Mouse (Mus musculus) layer of hippocampus, adult 9-10 months (tissue): ENCODE measurements around the gene Max.

Source experiments
- DNase-seq: peaks from one replicate; pipeline ENCODE4 v3.0.0; 2022; ENCODE audit warnings: low spot score

The Max gene

DNA sequence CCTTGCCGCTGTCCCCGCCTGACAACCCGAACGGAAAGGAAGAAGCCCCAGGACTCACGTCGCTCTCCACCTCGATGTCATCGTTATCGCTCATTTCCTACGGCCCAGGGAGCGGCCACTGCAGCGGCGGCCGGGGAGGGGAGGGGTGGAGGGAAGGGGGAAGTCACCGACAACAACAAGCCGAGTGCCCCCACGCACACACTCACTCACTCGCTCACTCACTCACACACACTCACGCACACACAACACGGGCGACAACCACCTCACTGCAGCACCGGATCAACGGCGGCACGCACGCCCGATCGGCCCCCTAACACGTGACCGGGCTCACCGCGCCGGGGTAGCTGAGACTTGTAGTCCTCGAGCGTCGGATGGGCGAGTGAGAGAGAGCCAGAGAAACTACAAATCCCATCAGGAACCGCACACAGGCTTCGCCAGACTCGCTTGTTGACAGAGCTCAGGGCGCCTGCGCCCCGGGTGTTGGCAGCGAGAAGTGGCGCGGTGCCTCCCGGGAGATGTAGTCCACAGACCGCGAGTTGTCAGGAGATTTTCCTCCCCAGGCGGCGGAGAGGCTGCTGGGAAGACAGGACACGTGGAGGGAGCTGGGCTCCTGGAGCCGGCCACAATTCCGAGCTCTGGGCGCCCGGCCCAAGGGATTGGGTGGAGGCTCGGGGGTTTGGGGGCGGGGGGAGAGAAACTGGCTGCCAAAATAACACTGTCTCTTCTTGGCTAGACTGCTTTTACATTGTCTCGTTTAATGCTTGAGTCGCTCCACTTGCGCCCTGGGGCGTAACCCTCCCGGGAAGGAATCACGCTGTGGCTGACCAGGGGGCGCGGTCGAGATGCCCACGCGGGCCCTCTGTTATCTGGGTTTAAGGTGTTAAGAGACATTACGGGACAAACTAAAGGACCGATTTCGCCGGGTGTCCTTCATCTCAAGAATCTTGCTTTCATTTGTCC, at the start of gene Max:
Gene Max (minus strand): TSS at position 270 of the 960 bp plus-strand sequence.
- DNase-seq: peak; percentile 98

GRCm38 (mm10) chr12:77011092-77011720, 49.2 kb upstream of the Max start:
- DNase-seq: no peak

GRCm38 (mm10) chr12:77009202-77010030, 47.4 kb upstream of the Max start:
- no peak for DNase-seq

DNA sequence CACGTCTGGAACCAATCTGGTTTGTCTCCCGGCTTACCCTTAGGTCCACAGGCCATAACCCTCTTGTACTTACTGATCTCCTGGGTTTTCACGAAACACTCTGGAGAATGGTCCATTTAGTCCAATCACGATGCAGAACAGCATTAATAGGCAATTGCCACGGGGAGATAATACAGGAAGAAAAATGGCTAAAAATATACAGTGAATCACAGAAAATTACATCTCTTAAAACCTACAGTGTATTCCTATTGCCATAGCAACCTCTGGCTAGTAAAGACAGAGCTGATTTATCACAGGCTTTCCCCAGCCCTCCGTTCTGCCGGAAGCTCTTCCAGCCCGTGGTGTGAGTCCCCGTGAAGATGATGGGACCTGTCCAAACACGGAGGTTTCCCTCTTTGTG, 42.9 kb upstream of the Max start:
- no peak for DNase-seq

GRCm38 (mm10) chr12:77002551-77003228, 40.7 kb upstream of the Max start:
- DNase-seq: no peak

DNA sequence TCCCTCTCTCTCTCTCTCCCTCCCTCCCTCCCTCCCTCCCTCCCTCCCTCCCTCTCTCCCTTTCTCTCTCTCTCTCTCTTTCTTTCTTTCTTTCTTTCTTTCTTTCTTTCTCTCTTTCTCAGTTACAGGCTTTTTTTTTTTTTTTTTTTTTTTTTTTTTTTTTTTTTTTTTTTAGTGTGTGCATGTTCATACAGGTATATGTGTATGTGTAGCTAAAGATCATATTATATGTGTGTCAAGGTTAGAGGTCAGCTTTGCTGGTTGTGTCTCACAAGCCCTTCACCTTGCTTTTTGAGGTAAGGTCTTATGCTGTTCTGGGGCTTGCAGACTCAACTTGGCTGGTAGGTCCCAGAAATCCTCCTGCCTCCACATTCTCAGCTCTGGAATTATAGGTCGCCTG, 39.3 kb upstream of the Max start:
- DNase-seq: no peak

DNA sequence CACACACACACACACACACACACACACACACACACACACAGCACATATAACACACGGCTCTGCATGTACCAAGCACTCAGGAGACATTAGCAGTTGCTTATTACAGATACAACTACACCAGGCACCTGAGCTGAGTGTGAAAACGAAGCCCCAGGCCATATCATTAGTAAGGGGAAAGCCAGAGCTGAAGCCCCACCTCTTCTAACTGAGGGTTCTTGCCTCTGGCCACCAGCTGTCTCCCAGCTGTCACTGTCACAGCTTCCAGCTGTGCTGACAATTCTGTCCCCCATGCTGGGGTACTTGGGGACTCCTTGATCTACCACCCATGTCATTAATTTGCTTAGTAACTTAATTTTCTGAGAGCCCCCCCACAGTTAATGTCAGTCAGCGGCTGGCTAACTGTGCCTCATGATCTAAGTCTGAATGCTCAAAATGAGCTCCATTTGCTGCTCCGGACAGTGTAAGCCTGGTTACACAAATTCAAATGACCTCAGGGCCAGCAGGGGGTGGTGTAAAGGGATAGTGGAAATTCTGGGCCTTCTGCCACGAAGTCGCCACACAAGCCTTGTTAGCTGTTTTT, 38.8 kb upstream of the Max start:
- no peak for DNase-seq

DNA sequence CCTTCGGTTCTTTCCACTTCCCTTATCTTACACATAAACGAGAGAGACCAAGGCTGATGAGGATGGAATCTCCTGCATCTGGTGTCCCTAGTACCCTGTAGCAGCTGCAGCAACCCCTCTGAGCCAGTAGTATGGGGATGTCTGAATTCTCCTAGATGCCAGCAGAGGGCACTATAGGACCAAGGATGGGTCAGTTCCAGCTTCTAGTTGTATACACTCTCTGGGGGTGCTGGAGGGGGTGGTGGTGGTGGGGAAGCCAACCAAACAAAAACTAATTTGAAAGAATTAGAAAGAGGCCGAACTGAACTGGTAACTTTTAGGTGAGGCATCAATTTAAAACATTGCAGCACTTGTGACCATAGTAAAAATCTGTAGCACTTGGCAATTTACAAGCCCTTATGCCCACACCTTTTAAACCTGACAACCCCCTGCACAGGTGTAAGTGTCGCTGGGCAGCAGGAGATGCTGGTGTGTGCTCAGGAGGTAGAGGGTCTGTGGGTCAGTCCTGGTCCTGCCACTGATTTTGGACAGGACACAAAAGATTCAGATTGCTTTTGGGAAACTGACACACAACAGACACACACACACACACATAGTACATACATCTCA, 38.2 kb upstream of the Max start:
- no peak for DNase-seq

GRCm38 (mm10) chr12:76994766-76995165, 32.8 kb upstream of the Max start:
- no peak for DNase-seq

GRCm38 (mm10) chr12:76992891-76993529, 31.0 kb upstream of the Max start:
- DNase-seq: no peak

DNA sequence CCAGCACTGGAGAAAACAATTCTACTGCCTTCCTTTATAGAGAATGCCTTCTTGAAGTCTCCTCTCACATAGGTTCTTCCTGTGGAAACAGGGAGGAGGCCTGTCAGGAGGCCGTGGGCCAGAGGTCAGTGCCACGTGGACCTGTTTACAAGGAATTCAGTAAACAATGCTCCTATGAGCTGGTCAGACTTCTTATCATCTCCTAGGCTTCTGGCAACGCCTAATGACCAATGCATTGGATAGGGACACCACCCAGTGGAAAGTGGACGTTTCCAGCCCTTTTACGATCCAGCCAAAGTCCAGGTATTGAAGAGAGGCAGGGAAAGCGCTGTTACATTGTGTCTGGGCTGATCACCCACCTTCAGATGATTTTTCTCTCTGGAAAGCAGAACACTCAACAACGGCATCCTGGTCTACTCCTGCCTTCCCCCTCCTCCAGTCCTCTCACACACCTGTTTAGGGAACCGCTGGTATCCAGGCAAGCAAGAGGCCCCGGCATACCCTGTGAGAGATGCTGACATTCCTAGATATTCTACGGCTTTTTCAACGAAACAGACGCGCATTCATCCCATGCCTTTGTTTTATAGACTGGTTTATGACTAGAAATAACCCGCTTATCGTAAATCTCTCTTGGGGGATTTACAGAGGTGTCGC, 20.9 kb upstream of the Max start:
- DNase-seq: no peak

DNA sequence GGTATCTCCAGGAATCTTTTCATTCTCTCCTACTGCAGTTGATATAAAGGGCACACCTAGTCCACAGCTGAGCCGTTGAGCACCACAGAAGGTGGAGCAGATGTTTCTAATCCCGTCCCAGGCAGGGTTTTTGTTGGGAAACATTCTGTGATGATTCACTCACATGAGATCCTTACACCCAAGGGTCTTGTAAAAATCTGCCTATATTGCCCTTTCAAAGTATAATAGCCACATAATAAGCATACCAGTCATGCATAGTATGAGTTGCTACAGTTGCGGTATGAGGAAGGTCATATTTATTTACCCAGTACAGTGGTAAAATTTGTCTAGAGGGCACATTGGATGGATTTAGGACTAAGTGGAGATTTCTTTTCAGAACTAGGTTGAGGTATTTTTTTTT, 17.5 kb upstream of the Max start:
- no peak for DNase-seq

- DNase-seq: no peak
Measured at GRCm38 (mm10) chr12:76972669-76973068, 10.7 kb upstream of the Max start.

- no peak for DNase-seq
Measured at GRCm38 (mm10) chr12:76972241-76972640, 10.2 kb upstream of the Max start.

GRCm38 (mm10) chr12:76971642-76972221, 9.7 kb upstream of the Max start:
- no peak for DNase-seq

GRCm38 (mm10) chr12:76965876-76966275, 3.9 kb upstream of the Max start:
- DNase-seq: no peak

- DNase-seq: no peak
Measured at GRCm38 (mm10) chr12:76965089-76965488, 3.1 kb upstream of the Max start.

- DNase-seq: no peak
Measured at GRCm38 (mm10) chr12:76961052-76961931, 709 bp downstream of the Max start.

DNA sequence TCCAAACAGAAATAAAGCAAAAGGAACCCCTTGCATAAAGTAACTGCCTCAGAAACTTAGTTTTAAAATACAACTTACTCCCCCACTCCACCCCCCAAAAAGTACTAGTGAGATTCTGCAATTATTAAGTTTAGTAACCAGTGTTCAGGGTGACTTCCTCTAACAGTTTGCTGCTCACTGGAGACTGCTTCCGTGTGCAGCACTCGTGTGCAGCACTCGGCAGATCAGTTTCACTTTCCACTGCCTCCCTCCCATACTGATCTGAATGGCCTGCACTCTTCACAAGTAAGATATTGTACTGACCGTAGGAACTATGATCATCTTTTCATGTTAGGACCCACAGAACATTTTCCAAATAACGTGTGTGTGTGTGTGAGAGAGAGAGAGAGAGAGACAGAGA, 4.3 kb downstream of the Max start:
- DNase-seq: no peak
